Mouse (Mus musculus) bone marrow, adult 2 months (tissue): ENCODE measurements around the gene Brpf1.

Source experiments
- CTCF ChIP-seq: fragments of 200-500 bp; IDR thresholded peaks from 2 replicates; pipeline ENCODE4 v1.5.1; 2011; ENCODE audit warnings: low read length, control low read depth; ENCODE audit not compliant: control insufficient read depth, insufficient read depth
- POLR2A ChIP-seq: fragments of 200-500 bp; IDR thresholded peaks from 2 replicates; pipeline ENCODE4 v1.6.1; 2011; ENCODE audit warnings: low read depth, mild to moderate bottlenecking, control low read depth, low read length, borderline replicate concordance; ENCODE audit not compliant: control insufficient read depth

- TF ChIP-seq POLR2A (no peak), CTCF (no peak)
Observed at GRCm38 (mm10) chr6:113366639-113367038, 59.7 kb downstream of the Brpf1 start.
